Mouse (Mus musculus): ENCODE data around the gene Pde7b. TPM values are rescaled to one million over a fixed set of nuclear protein-coding genes. Genes with fewer than 3 reads are reported as not detected.

The Pde7b gene
- polyA plus RNA-seq, 1 experiment from 2014 or later: 2.1 TPM

- Histone ChIP-seq H3K27ac (no peak overlapping the region), H3K9me3 (peaks cover 14% of the 10 kb centered on the region; the same call in 1 of the 2 replicates), H3K4me1 (replicated peaks) (no peaks in the 10 kb centered on the region), H3K27me3 (ENCODE audit: insufficient read depth, poor library complexity, severe bottlenecking) (no peaks in the 10 kb centered on the region), H3K36me3 (no peaks in the 10 kb centered on the region), H3K4me3 (no peak overlapping the region)
- no peak for DNase-seq (ENCODE audit: low spot score)
- WGBS: 94% methylated on average over 5 of the region's 5 CpGs
These were observed 352.8 kb downstream of the Pde7b start for GRCm38 (mm10) chr10:20372046-20372445.

GRCm38 (mm10) chr10:20362450-20363118 is 362.3 kb downstream of the Pde7b start:
- H3K27me3 ChIP-seq (ENCODE audit: insufficient read depth, poor library complexity, severe bottlenecking): no peaks in the 10 kb centered on the region
- DNase-seq (ENCODE audit: low spot score): no peak
- WGBS: 77% methylated on average over 4 of the region's 4 CpGs
- H3K9me3 ChIP-seq: 0 out of 2 replicates have a peak, but pooled peaks cover 6% of the 10 kb centered on the region
- no peaks in the 10 kb centered on the region for H3K4me1 ChIP-seq (replicated peaks)
- peaks cover 19% of the 10 kb centered on the region for H3K36me3 ChIP-seq
- H3K27ac ChIP-seq: no peak overlapping the region
- no peak overlapping the region for H3K4me3 ChIP-seq

- Histone ChIP-seq H3K4me1 (replicated peaks) (no peaks in the 10 kb centered on the region), H3K9me3 (no peaks in the 10 kb centered on the region), H3K27me3 (ENCODE audit: insufficient read depth, poor library complexity, severe bottlenecking) (no peaks in the 10 kb centered on the region), H3K4me3 (no peak overlapping the region), H3K36me3 (peaks cover 26% of the 10 kb centered on the region), H3K27ac (no peak overlapping the region)
- no peak for DNase-seq (ENCODE audit: low spot score)
- 65% methylated on average over 10 of the region's 10 CpGs for WGBS
These were observed 363.1 kb downstream of the Pde7b start for GRCm38 (mm10) chr10:20361542-20362449.

GRCm38 (mm10) chr10:20348894-20349293 is 376.0 kb downstream of the Pde7b start:
- 91% methylated on average over 2 of the region's 2 CpGs for WGBS
- H3K4me3 ChIP-seq: peak overlapping the region; percentile 72; the same call in 1 of the 2 replicates

More at GRCm38 (mm10) chr10:20348894-20349293, 376.0 kb downstream of the Pde7b start:
- no peak overlapping the region for H3K27ac ChIP-seq
- peaks cover 40% of the 10 kb centered on the region for H3K36me3 ChIP-seq
- H3K9me3 ChIP-seq: no peaks in the 10 kb centered on the region
- DNase-seq (ENCODE audit: low spot score): no peak
- peaks cover 11% of the 10 kb centered on the region for H3K4me1 ChIP-seq (replicated peaks)
- H3K27me3 ChIP-seq (ENCODE audit: insufficient read depth, poor library complexity, severe bottlenecking): no peaks in the 10 kb centered on the region

Other genes with a start within 250 kb of the Pde7b start
- 16.0 and 16.1 TPM in 2 replicates for gene Ahi1, start 227.5 kb upstream of the Pde7b start, polyA plus RNA-seq (2016; fragmentation: Nextera tagmentation; extraction: Ambion mirVana)

Measured in hindbrain, embryonic 10.5 days (tissue).